Mouse (Mus musculus) liver, embryonic 15.5 days (tissue): ENCODE results near the gene Abtb2. TPM values are rescaled to one million over a fixed set of nuclear protein-coding genes. Genes with fewer than 3 reads are reported as not detected.
A peak's percentile ranks its signal among the peaks of the same experiment; 100 is the strongest.

ENCODE experiments used
- ATAC-seq: fragments of 200-750 bp; cut with Nextera tagmentation; 2 replicates; pipeline ENCODE4 v1.8.0; 2017; ENCODE audit warnings: moderate number of reproducible peaks, mild to moderate bottlenecking, moderate library complexity; ENCODE audit not compliant: insufficient read depth
- H3K27ac ChIP-seq: fragments of 300-500 bp; sonication (generic); replicated peaks from 2 replicates; pipeline ENCODE4 v1.5.1; 2015; ENCODE audit warnings: mild to moderate bottlenecking, inconsistent platforms
- H3K27me3 ChIP-seq: fragments of 300-500 bp; sonication (generic); 2 replicates; pipeline ENCODE4 v1.6.1; 2015; ENCODE audit warnings: mild to moderate bottlenecking, inconsistent platforms
- H3K36me3 ChIP-seq: fragments of 300-500 bp; sonication (generic); replicated peaks from 2 replicates; pipeline ENCODE4 v1.6.1; 2015; ENCODE audit warnings: moderate library complexity, mild to moderate bottlenecking, inconsistent platforms
- H3K4me1 ChIP-seq: fragments of 300-500 bp; sonication (generic); replicated peaks from 2 replicates; pipeline ENCODE4 v1.6.1; 2015; ENCODE audit warnings: inconsistent platforms
- H3K4me2 ChIP-seq: fragments of 300-500 bp; sonication (generic); 2 replicates; pipeline ENCODE4 v1.6.1; 2015; ENCODE audit warnings: moderate library complexity, mild to moderate bottlenecking, inconsistent platforms
- H3K4me3 ChIP-seq: fragments of 300-500 bp; sonication (generic); replicated peaks from 2 replicates; pipeline ENCODE4 v1.5.1; 2015; ENCODE audit warnings: mild to moderate bottlenecking, inconsistent platforms
- H3K9ac ChIP-seq: fragments of 300-500 bp; sonication (generic); 2 replicates; pipeline ENCODE4 v1.6.1; 2015; ENCODE audit warnings: moderate library complexity, mild to moderate bottlenecking, inconsistent platforms
- H3K9me3 ChIP-seq: fragments of 300-500 bp; sonication (generic); replicated peaks from 2 replicates; pipeline ENCODE4 v1.6.1; 2016; ENCODE audit warnings: inconsistent platforms
- WGBS: fragments of 180-500 bp; shearing (Covaris S2); methylation state at CpG from one replicate; pipeline ENCODE4 v1.1.7; 2015; ENCODE audit warnings: mixed read lengths; ENCODE audit not compliant: insufficient replicate concordance; 5-methylcytosine and 5-hydroxymethylcytosine counted together
- polyA plus RNA-seq: library from polyadenylated mRNA; unstranded; fragments of >200 nt; fragmentation: Nextera tagmentation; extraction: Ambion mirVana; gene quantifications from 2 replicates; pipeline ENCODE4 v1.2.1, GENCODE M21; 2015

The Abtb2 gene
- polyA plus RNA-seq, 1 experiment from 2014 or later: 2.9 TPM

GRCm38 (mm10) chr2:103601126-103601525 is 35.0 kb downstream of the Abtb2 start:
- no peak overlapping the region for H3K9ac ChIP-seq
- no peak overlapping the region for H3K4me3 ChIP-seq
- H3K4me2 ChIP-seq: no peak overlapping the region
- H3K27me3 ChIP-seq: no peaks in the 10 kb centered on the region
- H3K4me1 ChIP-seq: peaks cover 61% of the 10 kb centered on the region
- H3K9me3 ChIP-seq: no peaks in the 10 kb centered on the region
- no peak overlapping the region for H3K27ac ChIP-seq
- ATAC-seq: no peak
- WGBS: 54% methylated on average over 1 of the region's 1 CpGs
- no peaks in the 10 kb centered on the region for H3K36me3 ChIP-seq

- Histone ChIP-seq H3K4me2 (no peak overlapping the region), H3K4me3 (no peak overlapping the region), H3K27ac (no peak overlapping the region), H3K9me3 (no peaks in the 10 kb centered on the region), H3K27me3 (no peaks in the 10 kb centered on the region), H3K36me3 (no peaks in the 10 kb centered on the region), H3K4me1 (peaks cover 59% of the 10 kb centered on the region), H3K9ac (no peak overlapping the region)
- ATAC-seq: no peak
- WGBS: 52% methylated on average over 1 of the region's 1 CpGs
Measured at GRCm38 (mm10) chr2:103601531-103601930, 35.4 kb downstream of the Abtb2 start.

GRCm38 (mm10) chr2:103603209-103603608 is 37.1 kb downstream of the Abtb2 start:
- no peak for ATAC-seq
- 65% methylated on average over 3 of the region's 3 CpGs for WGBS
- peaks cover 49% of the 10 kb centered on the region for H3K4me1 ChIP-seq

GRCm38 (mm10) chr2:103603869-103604268 is 37.8 kb downstream of the Abtb2 start:
- Histone ChIP-seq H3K4me1 (peaks cover 45% of the 10 kb centered on the region), H3K9me3 (no peaks in the 10 kb centered on the region)
- 9% methylated on average over 1 of the region's 1 CpGs for WGBS

More at GRCm38 (mm10) chr2:103603209-103603608, 37.1 kb downstream of the Abtb2 start:
- H3K4me3 ChIP-seq: no peak overlapping the region
- H3K4me2 ChIP-seq: no peak overlapping the region
- no peaks in the 10 kb centered on the region for H3K9me3 ChIP-seq
- H3K27me3 ChIP-seq: no peaks in the 10 kb centered on the region
- H3K36me3 ChIP-seq: no peaks in the 10 kb centered on the region
- H3K27ac ChIP-seq: no peak overlapping the region
- H3K9ac ChIP-seq: no peak overlapping the region

GRCm38 (mm10) chr2:103605805-103606498 is 39.8 kb downstream of the Abtb2 start:
- ATAC-seq: peak; percentile 27; the same call in 1 of the 2 replicates

More at GRCm38 (mm10) chr2:103603869-103604268, 37.8 kb downstream of the Abtb2 start:
- H3K9ac ChIP-seq: no peak overlapping the region
- H3K4me3 ChIP-seq: no peak overlapping the region
- no peak overlapping the region for H3K27ac ChIP-seq
- H3K36me3 ChIP-seq: no peaks in the 10 kb centered on the region
- peak; percentile 69; the same call in 1 of the 2 replicates for ATAC-seq
- H3K4me2 ChIP-seq: no peak overlapping the region
- no peaks in the 10 kb centered on the region for H3K27me3 ChIP-seq

GRCm38 (mm10) chr2:103607926-103608325 is 41.8 kb downstream of the Abtb2 start:
- no peak overlapping the region for H3K27ac ChIP-seq
- H3K4me3 ChIP-seq: no peak overlapping the region
- no peak overlapping the region for H3K9ac ChIP-seq
- H3K4me2 ChIP-seq: no peak overlapping the region
- H3K4me1 ChIP-seq: peaks cover 16% of the 10 kb centered on the region
- WGBS: 48% methylated on average over 10 of the region's 10 CpGs
- H3K36me3 ChIP-seq: no peaks in the 10 kb centered on the region
- H3K9me3 ChIP-seq: no peaks in the 10 kb centered on the region
- no peak for ATAC-seq
- H3K27me3 ChIP-seq: no peaks in the 10 kb centered on the region

More at GRCm38 (mm10) chr2:103605805-103606498, 39.8 kb downstream of the Abtb2 start:
- Histone ChIP-seq H3K36me3 (no peaks in the 10 kb centered on the region), H3K9me3 (no peaks in the 10 kb centered on the region), H3K27ac (no peak overlapping the region), H3K4me3 (no peak overlapping the region), H3K27me3 (no peaks in the 10 kb centered on the region), H3K9ac (no peak overlapping the region), H3K4me2 (no peak overlapping the region), H3K4me1 (peaks cover 24% of the 10 kb centered on the region)
- 32% methylated on average over 4 of the region's 4 CpGs for WGBS

GRCm38 (mm10) chr2:103608947-103609346 is 42.8 kb downstream of the Abtb2 start:
- Histone ChIP-seq H3K4me1 (peaks cover 5% of the 10 kb centered on the region), H3K4me2 (no peak overlapping the region), H3K36me3 (no peaks in the 10 kb centered on the region), H3K27ac (no peak overlapping the region), H3K27me3 (no peaks in the 10 kb centered on the region), H3K9me3 (no peaks in the 10 kb centered on the region), H3K9ac (no peak overlapping the region), H3K4me3 (no peak overlapping the region)
- 63% methylated on average over 1 of the region's 1 CpGs for WGBS
- no peak for ATAC-seq

GRCm38 (mm10) chr2:103609499-103609898 is 43.4 kb downstream of the Abtb2 start:
- 72% methylated on average over 3 of the region's 3 CpGs for WGBS
- Histone ChIP-seq H3K4me1 (no peaks in the 10 kb centered on the region; the same call in 1 of the 2 replicates), H3K27me3 (no peaks in the 10 kb centered on the region), H3K9me3 (no peaks in the 10 kb centered on the region), H3K36me3 (no peaks in the 10 kb centered on the region), H3K9ac (no peak overlapping the region), H3K4me2 (no peak overlapping the region), H3K27ac (no peak overlapping the region), H3K4me3 (no peak overlapping the region)
- no peak for ATAC-seq

- ATAC-seq: no peak
- Histone ChIP-seq H3K9ac (no peak overlapping the region), H3K4me3 (no peak overlapping the region), H3K36me3 (no peaks in the 10 kb centered on the region), H3K4me2 (no peak overlapping the region), H3K27ac (no peak overlapping the region), H3K27me3 (no peaks in the 10 kb centered on the region), H3K4me1 (no peaks in the 10 kb centered on the region), H3K9me3 (no peaks in the 10 kb centered on the region)
- 69% methylated on average over 8 of the region's 8 CpGs for WGBS
Measured at GRCm38 (mm10) chr2:103610831-103611535, 44.9 kb downstream of the Abtb2 start.

- 63% methylated on average over 3 of the region's 3 CpGs for WGBS
- no peaks in the 10 kb centered on the region for H3K36me3 ChIP-seq
- no peak for ATAC-seq
- H3K27me3 ChIP-seq: no peaks in the 10 kb centered on the region
- H3K9me3 ChIP-seq: no peaks in the 10 kb centered on the region
- H3K4me3 ChIP-seq: no peak overlapping the region
- no peak overlapping the region for H3K9ac ChIP-seq
- H3K27ac ChIP-seq: no peak overlapping the region
- no peak overlapping the region for H3K4me2 ChIP-seq
- no peaks in the 10 kb centered on the region for H3K4me1 ChIP-seq
Measured at GRCm38 (mm10) chr2:103613865-103614264, 47.8 kb downstream of the Abtb2 start.

- no peak overlapping the region for H3K9ac ChIP-seq
- no peak overlapping the region for H3K4me2 ChIP-seq
- H3K4me3 ChIP-seq: no peak overlapping the region
- 63% methylated on average over 5 of the region's 5 CpGs for WGBS
- H3K9me3 ChIP-seq: no peaks in the 10 kb centered on the region
- no peak for ATAC-seq
- H3K4me1 ChIP-seq: no peaks in the 10 kb centered on the region
- H3K36me3 ChIP-seq: no peaks in the 10 kb centered on the region
- no peak overlapping the region for H3K27ac ChIP-seq
- H3K27me3 ChIP-seq: no peaks in the 10 kb centered on the region
Measured at GRCm38 (mm10) chr2:103615028-103615427, 48.9 kb downstream of the Abtb2 start.
